Mouse (Mus musculus) layer of hippocampus, postnatal 25 days (tissue): ENCODE measurements around the gene Cdc42bpa. TPM values are rescaled to one million over a fixed set of nuclear protein-coding genes. Genes with fewer than 3 reads are reported as not detected.

Source experiments
- DNase-seq, 2 experiments: peaks; one replicate each; pipeline ENCODE4 v3.0.0; 2022; ENCODE audit warnings: mixed read lengths in 2 of 2, low spot score in 1 of 2; ENCODE audit errors: extremely low spot score in 1 of 2
- total RNA-seq, 2 experiments: library from RNA; stranded (reverse); gene quantifications; 2 replicates each; pipeline ENCODE4 v1.2.3; 2021

The Cdc42bpa gene
- total RNA-seq, 2 experiments from 2014 or later, result 204 to 246 TPM

DNA sequence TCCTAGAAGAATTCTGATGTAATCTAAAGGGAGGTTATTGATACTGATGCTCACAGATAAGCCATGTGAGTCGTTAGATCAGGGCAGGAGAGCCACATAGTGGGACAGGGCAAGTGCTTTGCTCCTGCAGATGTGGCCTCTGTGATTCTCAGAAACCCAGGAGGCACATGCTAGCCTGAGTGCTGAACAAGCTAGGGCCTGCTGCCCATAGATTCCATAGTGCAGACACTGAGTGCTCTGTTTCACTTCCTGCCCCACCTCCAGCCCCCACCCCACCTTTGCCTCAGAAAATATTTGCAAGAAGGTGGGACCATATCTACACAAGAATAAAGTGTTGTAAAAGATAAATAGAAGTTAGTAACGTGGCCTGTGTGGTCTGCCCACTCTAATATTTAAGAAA lies 198.4 kb downstream of the Cdc42bpa start:
- DNase-seq, result no peak

DNA sequence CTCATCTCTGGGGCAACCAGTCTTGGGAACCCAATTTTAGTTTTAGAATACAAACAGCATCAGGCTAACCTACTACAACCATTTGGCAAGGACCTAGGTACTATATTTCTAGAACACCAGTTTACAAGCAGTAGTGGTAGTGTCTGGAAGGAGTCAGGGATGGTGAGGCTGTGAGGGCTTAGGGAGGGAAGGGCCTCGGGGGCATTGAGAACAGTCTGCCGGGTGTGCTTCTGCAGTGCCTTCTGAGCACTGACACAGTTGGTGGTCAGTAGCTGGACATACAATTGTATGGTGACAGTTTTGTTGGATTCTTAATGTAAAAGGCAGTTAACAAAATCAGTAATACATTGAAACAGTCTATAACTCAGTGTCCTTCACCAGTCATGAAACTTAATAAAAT lies 200.3 kb downstream of the Cdc42bpa start:
- DNase-seq, result no peak

DNA sequence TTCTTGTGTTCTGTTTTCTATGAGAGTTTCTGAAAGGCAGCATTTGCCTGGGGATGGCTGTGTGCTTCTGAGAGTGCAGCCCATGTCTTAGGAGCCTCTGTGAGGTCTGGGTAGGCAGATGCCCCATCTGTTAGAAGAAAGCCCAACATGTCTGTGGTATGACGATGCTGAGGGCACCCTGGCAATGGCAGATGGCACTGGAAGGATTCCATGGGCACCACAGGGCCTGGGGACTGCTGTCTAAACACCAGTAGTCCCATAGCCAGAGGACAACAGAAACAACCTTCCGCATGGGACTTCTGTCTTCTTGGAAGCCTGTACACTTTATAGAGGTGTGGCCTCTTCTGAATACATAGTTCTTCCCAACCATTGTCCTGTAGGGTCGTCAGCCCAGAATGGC lies 200.9 kb downstream of the Cdc42bpa start:
- DNase-seq, result no peak

DNA sequence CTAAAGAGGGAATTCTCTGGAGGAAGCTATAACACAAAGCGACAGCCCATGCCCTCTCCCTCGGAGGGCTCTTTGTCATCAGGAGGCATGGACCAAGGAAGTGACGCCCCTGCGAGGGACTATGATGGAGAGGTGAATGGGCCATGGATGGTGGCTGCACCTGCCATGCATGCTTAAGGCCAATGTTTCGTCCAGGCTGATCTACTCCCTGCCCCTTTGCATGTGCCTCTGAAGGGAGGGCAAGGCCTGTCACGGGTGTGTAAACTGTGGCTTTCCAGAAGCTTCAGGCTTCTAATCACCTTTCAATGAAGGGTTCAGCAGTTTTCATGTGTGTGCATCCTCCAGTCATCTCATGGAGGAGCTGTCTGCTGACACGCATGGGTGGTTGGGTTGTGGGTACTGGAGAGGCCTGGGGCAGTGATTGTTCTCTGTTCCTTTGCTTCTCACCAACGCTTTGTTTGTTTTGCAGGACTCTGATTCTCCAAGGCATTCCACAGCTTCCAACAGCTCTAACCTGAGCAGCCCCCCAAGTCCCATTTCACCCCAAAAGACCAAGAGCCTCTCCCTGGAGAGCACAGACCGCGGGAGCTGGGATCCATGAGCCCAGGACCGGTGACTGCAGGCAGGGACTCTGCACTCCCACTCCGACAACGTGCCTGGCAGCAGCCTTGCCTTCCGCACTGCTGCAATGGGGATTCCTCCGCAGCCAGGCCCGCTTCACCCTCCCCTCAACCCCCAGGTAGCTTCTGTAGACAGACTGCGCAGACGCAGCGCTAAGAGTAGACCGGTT lies 201.5 kb downstream of the Cdc42bpa start:
- DNase-seq, result no peak

DNA sequence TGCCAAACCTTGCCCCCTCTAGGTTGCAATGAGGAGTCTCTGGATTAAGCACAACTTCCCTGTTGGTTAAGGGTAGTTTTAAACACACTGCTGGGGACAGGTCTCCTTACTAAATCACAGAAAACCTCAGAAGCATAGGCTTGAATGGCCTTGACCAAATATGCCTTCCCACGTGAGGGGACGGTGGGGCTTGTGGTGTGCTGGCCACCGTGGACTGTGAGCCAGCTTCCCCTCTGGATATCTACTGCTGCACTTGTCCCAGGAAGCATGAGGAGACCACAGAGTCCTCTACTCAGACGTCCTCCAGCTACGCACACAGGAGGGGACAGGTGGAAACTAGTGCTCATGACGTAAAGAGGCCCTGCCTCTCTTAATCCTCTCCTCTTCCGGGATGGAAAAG lies 202.7 kb downstream of the Cdc42bpa start:
- no peak for DNase-seq

DNA sequence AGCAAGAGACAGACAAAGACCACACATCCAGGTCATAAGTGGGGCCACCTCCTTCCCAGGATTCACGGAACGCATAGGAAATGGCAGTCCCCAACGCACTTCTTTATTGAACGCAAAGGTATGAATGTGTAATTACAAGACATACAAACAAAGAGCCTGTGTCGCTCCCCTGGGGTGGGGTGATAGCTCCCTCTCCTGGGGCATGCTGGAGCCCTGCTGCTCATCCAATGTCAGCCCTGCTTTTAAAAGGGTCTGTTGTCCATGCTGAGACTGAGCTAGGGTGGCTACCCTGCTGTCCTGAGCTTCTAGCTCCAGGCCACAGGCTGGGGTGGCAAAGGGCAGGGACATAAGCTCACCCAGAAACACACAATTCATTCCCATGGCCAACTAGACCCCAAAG lies 206.3 kb downstream of the Cdc42bpa start:
- DNase-seq, result no peak

DNA sequence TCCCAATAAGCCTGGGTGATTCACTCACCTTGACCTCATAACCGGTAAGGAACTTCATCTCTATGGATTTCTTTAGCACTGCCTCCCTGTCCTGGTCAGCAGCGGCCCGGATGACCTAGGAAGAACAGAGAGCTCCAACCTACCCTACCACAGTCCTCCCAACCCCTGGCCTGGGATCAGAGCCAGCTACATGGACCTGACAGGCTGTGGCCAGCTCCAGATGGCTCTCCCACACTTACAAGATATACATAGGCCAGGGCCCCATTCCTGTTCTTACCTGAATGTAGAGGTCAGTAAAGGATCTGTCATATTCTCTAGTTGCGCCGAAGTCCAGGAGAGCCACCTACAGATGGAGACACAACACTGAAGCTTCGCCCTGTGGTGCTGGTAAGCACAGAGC lies 208.0 kb downstream of the Cdc42bpa start:
- DNase-seq, result no peak

DNA sequence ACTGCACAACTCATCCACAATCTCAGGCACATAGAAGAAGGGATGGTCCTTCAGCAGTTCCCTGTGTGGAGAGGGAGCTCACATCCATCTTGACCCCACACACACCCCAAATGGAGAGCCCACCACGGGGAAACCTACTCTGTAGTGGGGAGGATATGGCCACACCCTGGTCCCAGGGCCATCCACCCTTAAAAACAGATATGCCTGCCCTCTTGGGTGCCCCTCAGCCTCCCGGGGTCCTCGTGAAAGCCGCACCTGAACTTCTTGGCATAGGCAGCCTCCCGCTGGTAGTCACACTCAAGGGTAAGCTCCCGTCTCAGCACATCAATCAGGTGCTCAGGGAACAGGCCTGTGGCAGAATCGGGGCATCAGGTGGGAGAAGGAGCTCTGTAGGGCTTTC lies 208.9 kb downstream of the Cdc42bpa start:
- no peak for DNase-seq

DNA sequence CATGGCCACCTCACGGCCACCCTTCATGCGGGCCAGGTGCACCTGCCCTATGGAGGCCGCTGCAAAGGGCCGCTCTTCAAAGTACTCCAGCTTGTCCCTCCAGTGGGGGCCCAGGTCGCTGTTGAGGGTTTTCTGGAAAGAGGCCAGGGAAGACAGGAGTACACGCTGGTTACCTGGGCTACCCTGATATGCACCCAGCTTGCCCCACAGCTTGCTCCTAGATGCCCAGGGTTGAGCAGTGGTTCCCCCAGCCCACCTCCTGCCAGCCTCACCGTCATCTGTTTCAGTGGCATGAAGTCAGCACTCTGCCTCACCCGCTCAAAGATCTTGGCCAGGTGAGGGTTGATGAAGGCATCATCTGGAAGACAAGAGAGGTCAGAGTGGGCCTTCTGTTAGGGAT lies 209.8 kb downstream of the Cdc42bpa start:
- DNase-seq, result no peak

DNA sequence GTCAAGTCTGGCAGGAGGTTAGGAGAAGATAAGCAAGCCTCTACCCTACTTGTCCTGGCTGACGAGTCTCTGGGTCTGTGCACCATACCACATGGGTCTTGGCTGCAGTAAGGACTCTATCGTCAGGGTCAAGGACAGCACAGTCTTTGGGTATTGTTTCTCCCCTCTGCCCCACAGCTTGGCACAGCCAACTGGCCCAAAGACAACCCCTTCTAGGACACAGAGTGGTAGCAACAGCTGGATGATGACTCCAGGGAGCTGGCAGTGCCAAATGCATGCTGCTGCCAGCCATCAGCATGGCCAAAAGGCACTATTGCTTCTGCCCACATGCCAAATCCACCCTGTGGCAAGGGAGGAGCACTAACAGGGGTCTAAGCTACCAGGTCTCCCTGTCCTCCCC lies 211.6 kb downstream of the Cdc42bpa start:
- no peak for DNase-seq

DNA sequence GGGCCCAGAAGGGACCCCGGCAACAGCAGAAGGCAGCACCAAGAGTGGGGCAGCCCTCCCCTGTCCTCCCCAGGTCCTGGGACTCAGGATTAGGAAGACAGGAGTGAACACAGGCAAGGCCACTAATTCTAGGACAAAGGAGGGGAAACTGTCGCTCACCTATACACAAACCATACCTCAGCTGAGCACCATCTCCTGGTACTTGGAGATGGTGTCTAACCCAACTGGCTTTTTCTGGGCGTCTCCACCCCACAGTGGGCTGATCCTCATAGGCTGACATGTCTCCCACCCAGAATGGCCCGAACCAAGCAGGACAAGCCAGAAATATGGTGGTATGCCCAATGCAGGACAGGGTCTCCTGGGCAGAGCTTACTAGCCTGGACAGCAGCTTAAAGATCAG lies 212.3 kb downstream of the Cdc42bpa start:
- DNase-seq, result no peak

DNA sequence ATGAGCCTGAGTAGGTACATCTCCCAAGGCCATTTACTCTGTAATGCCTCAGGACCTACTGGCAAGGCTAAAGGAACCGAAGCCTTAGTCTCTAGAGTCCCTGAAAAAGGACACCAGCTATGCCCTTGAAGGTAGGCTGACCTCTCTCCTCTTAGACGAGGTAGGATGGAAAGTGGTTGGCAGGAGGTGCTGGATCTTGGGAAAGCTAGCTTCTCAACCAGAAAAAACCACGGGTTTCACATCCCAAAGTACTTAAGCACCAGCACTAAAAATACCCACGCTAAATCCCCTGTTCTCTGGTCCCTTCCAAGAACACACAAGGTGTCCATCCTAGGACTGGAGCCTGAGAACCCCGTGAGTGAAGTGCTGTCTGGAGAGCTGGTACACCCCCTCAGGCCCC lies 212.7 kb downstream of the Cdc42bpa start:
- no peak for DNase-seq

DNA sequence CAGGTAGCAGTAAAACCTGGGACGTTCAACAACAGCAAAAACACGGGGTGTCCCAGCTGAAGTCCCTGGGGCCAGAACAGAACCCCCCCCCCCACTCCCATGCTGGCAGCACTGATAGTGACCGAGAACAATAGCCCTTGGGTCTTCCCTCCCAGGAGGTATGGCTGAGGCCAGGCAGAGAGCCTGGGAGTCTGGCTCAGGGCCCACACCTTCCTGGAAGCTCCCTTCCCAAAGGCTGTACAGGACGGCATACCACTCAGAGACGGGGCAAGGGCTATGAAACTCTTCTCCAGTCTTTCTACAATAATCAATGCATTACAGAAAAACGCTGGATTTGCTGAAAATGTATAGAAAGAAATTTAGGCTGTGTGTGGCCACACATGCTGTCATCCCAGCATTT lies 214.4 kb downstream of the Cdc42bpa start:
- no peak for DNase-seq

DNA sequence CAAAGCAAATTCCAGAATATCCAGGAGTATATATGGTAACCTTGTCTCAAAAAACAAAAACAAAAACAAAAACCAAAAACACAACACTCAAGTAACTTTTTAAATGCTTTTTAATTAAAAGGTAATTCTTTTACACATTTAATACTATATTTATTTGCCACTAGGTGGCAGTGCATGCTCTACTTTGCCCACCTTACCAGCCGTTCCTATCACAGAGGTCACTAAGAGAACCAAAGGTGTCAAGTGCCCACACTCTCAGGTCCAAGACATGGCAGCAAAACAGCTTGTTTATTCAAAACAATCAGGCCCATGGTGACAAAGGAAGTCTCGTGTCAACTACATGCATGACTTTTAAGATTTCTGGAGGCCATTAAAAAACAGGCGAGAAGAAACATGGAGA lies 214.9 kb downstream of the Cdc42bpa start:
- no peak for DNase-seq

DNA sequence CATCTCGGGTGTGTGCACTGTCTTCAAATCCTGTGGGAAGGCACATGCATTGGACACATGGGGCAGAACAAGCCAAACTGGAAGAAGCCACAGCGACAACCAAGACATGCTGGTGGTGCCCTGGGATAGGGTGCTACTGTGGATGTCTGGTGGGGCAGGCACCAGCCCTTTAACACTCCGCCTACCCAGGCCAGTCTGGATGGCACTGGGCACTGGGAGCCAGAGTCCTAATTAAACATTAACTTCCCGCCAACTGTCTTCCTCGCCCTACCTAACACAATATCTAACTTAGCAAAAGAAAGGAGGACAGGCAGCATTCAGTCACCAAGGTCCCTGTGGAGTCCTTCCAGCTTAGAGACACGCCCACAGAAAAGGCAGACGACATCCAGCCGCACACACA lies 215.4 kb downstream of the Cdc42bpa start:
- DNase-seq, result no peak

DNA sequence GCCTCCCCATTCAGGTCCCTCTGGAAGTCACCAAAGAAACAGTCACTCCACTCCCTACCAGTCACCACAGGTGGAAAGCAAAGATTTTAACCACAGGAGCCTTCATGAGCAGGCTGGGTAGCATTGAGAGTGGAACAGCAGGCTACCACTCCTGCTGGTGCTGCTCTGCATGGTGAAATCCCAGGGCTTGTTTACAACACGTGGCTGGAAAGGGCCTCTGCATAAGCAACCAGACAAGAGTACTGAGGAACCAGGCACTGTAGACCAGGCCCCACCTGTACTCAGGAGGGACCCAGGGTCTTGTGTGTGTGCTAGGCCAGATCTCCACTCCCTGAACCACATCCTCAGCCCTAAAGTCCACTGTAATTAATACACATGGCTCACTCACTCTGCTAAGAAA lies 216.5 kb downstream of the Cdc42bpa start:
- DNase-seq, result no peak

DNA sequence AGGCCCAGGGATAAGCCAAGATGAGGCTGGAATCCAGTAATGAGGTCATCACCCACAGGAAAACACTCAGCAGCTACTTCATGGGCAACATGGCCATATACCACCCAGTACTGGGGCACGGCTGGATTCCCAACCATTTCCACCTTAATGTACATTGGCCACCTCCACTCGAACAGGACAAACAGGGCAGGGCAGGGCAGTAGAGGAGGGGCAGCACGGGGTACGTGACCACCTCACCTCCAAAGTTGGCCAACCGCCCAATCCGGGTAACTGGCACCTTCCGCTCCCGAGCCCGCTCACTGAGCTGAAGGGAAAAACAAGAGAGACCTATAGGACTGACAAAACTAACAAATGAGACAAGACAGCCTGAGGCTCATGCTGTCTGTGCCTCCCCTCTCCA lies 218.1 kb downstream of the Cdc42bpa start:
- DNase-seq, result no peak

DNA sequence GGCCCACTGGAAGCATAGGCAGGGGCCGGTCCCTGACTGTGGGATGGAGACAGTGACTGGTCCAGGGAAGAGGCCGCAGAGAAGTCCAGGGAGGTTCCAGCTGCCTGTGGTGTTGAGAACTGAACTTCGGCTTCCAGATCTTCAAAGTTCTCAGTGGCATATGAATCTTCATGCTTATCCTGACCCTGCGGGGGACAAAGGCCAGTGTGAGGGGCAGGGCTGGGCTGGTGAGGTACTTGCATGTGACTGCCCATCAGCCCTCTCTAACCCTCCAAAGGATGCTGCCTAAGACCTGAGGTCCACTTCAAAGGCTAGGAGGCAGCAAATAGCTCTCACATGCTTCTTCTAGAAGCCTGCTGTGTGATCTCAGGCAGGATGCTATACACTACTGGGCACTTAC lies 218.8 kb downstream of the Cdc42bpa start:
- no peak for DNase-seq

DNA sequence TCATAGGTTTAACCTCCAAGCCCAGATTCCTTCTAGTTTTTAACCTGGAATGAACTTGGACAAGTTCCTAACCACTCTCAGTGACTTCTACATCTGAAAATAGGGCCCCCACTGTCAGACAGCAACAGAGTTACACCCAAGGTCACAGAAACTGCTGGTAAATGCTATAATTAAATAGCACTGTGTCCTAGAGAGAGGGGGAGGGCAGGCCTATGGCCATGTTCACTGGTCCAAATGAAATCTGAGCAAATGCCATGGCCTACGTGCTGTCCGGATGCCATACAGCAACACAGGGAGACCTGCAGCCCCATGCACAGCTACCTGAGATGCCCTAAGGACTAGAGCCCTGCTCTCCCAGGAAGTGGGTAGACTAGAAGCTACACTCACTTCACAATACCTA lies 219.6 kb downstream of the Cdc42bpa start:
- no peak for DNase-seq

DNA sequence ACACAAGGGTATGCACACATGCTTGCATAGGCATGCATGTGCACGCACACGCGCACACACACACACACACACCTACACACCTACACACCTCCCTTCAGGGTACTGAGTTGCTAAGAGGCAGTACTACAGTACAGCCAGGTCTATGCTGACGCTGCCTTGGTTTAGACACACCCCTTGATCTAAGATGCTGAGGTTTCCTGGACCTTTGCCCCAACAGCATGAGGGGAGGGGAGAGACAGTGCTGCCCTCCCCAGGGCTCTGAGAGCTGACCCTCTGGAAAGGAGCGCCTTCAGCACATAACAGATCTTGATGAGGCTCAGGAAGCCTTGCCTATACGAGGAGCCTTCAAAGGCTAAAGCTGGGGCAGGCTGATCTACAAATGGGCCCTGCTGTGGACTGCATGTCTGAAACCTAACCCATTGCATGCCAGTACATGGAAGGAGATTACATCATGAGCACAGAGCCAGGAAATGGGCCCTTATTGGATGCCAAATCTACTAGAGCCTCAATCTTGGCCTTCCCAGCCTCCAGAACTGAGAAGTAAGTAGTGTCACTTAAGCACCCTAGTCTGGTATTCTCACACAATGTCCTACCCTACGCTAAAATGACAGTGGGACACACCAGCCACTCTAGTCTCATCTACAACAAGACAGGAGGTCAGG lies 221.2 kb downstream of the Cdc42bpa start:
- no peak for DNase-seq

DNA sequence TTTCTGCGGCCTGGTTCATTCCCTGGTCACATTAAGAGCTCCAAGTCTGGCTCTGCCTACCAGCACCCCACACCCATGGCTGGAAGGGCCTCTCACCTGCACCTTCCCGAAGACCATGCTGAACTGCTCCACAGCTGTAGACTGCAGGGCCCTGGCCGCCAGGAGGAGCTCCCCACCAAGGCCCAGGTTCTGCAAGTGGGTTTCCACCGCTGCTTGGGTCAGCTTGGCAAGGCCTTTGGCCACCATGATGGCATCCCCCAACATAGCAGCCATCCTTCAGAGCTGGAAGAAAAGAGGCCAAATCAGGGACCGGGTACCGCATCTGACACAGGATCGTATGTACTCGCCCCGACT lies 221.7 kb downstream of the Cdc42bpa start:
- DNase-seq, result no peak

DNA sequence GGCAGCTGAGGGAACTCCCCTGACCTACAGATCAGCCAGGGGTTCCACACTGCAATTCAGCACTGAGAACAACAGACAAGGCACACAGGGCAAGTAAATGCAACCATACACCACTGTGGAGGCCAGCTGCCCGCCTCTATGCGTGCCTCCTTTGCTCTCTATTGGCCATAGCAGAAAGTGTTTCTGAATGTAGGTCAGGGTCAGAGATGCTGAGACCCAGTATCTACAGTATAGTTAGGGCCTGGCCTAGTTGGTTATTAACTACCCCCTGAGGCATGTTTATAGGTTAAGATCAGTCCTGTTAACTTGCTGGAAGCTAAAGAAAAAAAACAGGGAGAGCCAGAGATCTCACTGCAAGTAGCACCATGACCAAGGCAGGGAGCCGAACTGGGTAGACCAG lies 222.5 kb downstream of the Cdc42bpa start:
- DNase-seq, result no peak
